Mouse (Mus musculus) kidney, adult 2 months (tissue): ENCODE measurements at regions not wholly inside any gene's neighbourhood (a gene's known extent, or its start where the extent isn't known, plus 50 kb on each side); places are given as distances from the start of the nearest gene placed in this dataset.

Experiments used
- DNase-seq: peaks from one replicate; pipeline ENCODE4 v3.0.0; 2021
- H3K27ac ChIP-seq: fragments of 200-500 bp; 2 replicates; pipeline ENCODE4 v1.5.1; 2012; ENCODE audit warnings: low read depth, low read length, control low read depth, inconsistent platforms; ENCODE audit not compliant: insufficient read depth
- H3K27me3 ChIP-seq: fragments of 200-500 bp; replicated peaks from 2 replicates; pipeline ENCODE4 v1.6.1; 2012; ENCODE audit warnings: mild to moderate bottlenecking, moderate library complexity, low read length, inconsistent platforms; ENCODE audit not compliant: control insufficient read depth, insufficient read depth
- H3K36me3 ChIP-seq: fragments of 200-500 bp; 2 replicates; pipeline ENCODE4 v1.6.1; 2012; ENCODE audit warnings: mild to moderate bottlenecking, moderate library complexity, low read length, inconsistent platforms; ENCODE audit not compliant: control insufficient read depth, insufficient read depth
- H3K4me1 ChIP-seq: fragments of 200-500 bp; 2 replicates; pipeline ENCODE4 v1.6.1; 2011; ENCODE audit warnings: low read length; ENCODE audit not compliant: control insufficient read depth, insufficient read depth
- H3K4me3 ChIP-seq: fragments of 200-500 bp; 2 replicates; pipeline ENCODE4 v1.5.1; 2011; ENCODE audit warnings: mild to moderate bottlenecking, low read depth, low read length, control low read depth; ENCODE audit not compliant: insufficient read depth
- CTCF ChIP-seq: fragments of 200-500 bp; conservative IDR thresholded peaks from 2 replicates; pipeline ENCODE4 v1.5.1; 2011; ENCODE audit warnings: low read depth, mild to moderate bottlenecking, control low read depth, low read length, moderate library complexity, mixed read lengths; ENCODE audit not compliant: insufficient read depth, insufficient read length
- POLR2A ChIP-seq: fragments of 200-500 bp; IDR thresholded peaks from one replicate; pipeline ENCODE4 v1.6.1; 2011; ENCODE audit warnings: low read depth, low read length, control low read depth
- WGBS: fragments of 180-500 bp; shearing (Covaris S2); methylation state at CpG from one replicate; pipeline ENCODE4 v1.1.7; 2018; 5-methylcytosine and 5-hydroxymethylcytosine counted together

GRCm38 (mm10) chr14:25357805-25358204 is 101.2 kb upstream of the Zmiz1 start:
- no peak overlapping the region for H3K4me3 ChIP-seq
- no peaks in the 10 kb centered on the region for H3K27me3 ChIP-seq
- TF ChIP-seq POLR2A = no peak
- H3K36me3 ChIP-seq = no peaks in the 10 kb centered on the region
- no peak overlapping the region for H3K27ac ChIP-seq
- no peak for DNase-seq
- WGBS = 82% methylated on average over 9 of the region's 9 CpGs
- H3K4me1 ChIP-seq = no peaks in the 10 kb centered on the region

- H3K4me3 ChIP-seq = no peak overlapping the region
- TF ChIP-seq CTCF (no peak), POLR2A (no peak)
- 86% methylated on average over 3 of the region's 3 CpGs for WGBS
- H3K36me3 ChIP-seq = no peaks in the 10 kb centered on the region
- H3K27me3 ChIP-seq = no peaks in the 10 kb centered on the region
- H3K27ac ChIP-seq = no peak overlapping the region
- H3K4me1 ChIP-seq = no peaks in the 10 kb centered on the region
- no peak for DNase-seq
These were observed 99.1 kb upstream of the Zmiz1 start for GRCm38 (mm10) chr14:25359824-25360294.

GRCm38 (mm10) chr14:25360726-25361125 is 98.3 kb upstream of the Zmiz1 start:
- no peaks in the 10 kb centered on the region for H3K36me3 ChIP-seq
- H3K27me3 ChIP-seq = no peaks in the 10 kb centered on the region
- WGBS = 94% methylated on average over 9 of the region's 9 CpGs
- TF ChIP-seq CTCF (no peak), POLR2A (no peak)
- no peak for DNase-seq
- H3K4me1 ChIP-seq = no peaks in the 10 kb centered on the region
- H3K4me3 ChIP-seq = no peak overlapping the region
- H3K27ac ChIP-seq = no peak overlapping the region

- no peak for DNase-seq
- WGBS = 95% methylated on average over 3 of the region's 3 CpGs
- Histone ChIP-seq H3K36me3 (no peaks in the 10 kb centered on the region), H3K4me3 (no peak overlapping the region), H3K4me1 (no peaks in the 10 kb centered on the region), H3K27ac (no peak overlapping the region), H3K27me3 (no peaks in the 10 kb centered on the region)
- no peak for TF ChIP-seq CTCF
- TF ChIP-seq POLR2A = no peak
These were observed 97.9 kb upstream of the Zmiz1 start for GRCm38 (mm10) chr14:25361129-25361528.

- WGBS = 42% methylated on average over 1 of the region's 1 CpGs
- Histone ChIP-seq H3K4me1 (no peaks in the 10 kb centered on the region), H3K4me3 (no peak overlapping the region), H3K27ac (no peak overlapping the region), H3K27me3 (no peaks in the 10 kb centered on the region), H3K36me3 (no peaks in the 10 kb centered on the region)
- DNase-seq = no peak
- TF ChIP-seq POLR2A = no peak
- TF ChIP-seq CTCF = no peak
These were observed 96.2 kb upstream of the Zmiz1 start for GRCm38 (mm10) chr14:25362771-25363170.

- no peak overlapping the region for H3K4me3 ChIP-seq
- no peaks in the 10 kb centered on the region for H3K27me3 ChIP-seq
- no peak for DNase-seq
- H3K4me1 ChIP-seq = no peaks in the 10 kb centered on the region
- no peaks in the 10 kb centered on the region for H3K36me3 ChIP-seq
- 62% methylated on average over 10 of the region's 10 CpGs for WGBS
- no peak overlapping the region for H3K27ac ChIP-seq
- TF ChIP-seq CTCF = no peak
- TF ChIP-seq POLR2A = no peak
These were observed 93.7 kb upstream of the Zmiz1 start for GRCm38 (mm10) chr14:25365226-25365800.

GRCm38 (mm10) chr14:25366009-25366408 is 93.0 kb upstream of the Zmiz1 start:
- DNase-seq = no peak
- H3K27ac ChIP-seq = no peak overlapping the region
- no peak for TF ChIP-seq POLR2A
- TF ChIP-seq CTCF = no peak
- H3K4me1 ChIP-seq = no peaks in the 10 kb centered on the region
- no peaks in the 10 kb centered on the region for H3K27me3 ChIP-seq
- no peak overlapping the region for H3K4me3 ChIP-seq
- WGBS = 94% methylated on average over 5 of the region's 5 CpGs
- no peaks in the 10 kb centered on the region for H3K36me3 ChIP-seq
